Mouse (Mus musculus) myocyte (in vitro differentiated cells): ENCODE measurements around the gene Tctex1d2.

ENCODE experiments used
- E2F4 ChIP-seq: IDR thresholded peaks from one replicate; pipeline ENCODE4 v1.6.1; 2011; ENCODE audit warnings: mild to moderate bottlenecking, control low read depth, moderate library complexity; ENCODE audit not compliant: insufficient read depth
- MAX ChIP-seq: IDR thresholded peaks from one replicate; pipeline ENCODE4 v1.6.1; 2011; ENCODE audit warnings: low read depth, mild to moderate bottlenecking, control low read depth
- POLR2A ChIP-seq: IDR thresholded peaks from one replicate; pipeline ENCODE4 v1.6.1; 2011; ENCODE audit warnings: low read depth, mild to moderate bottlenecking, control low read depth, moderate library complexity; ENCODE audit not compliant: insufficient read length
- POLR2AphosphoS2 ChIP-seq: IDR thresholded peaks from one replicate; pipeline ENCODE4 v1.6.1; 2011; ENCODE audit warnings: low read depth, control low read depth; ENCODE audit not compliant: insufficient read length
- REST ChIP-seq: IDR thresholded peaks from one replicate; pipeline ENCODE4 v1.6.1; 2011; ENCODE audit warnings: mild to moderate bottlenecking, control low read depth, moderate library complexity; ENCODE audit not compliant: insufficient read depth, insufficient read length
- SRF ChIP-seq: IDR thresholded peaks from one replicate; pipeline ENCODE4 v1.6.1; 2011; ENCODE audit warnings: low read depth; ENCODE audit not compliant: control insufficient read depth, insufficient read length

DNA sequence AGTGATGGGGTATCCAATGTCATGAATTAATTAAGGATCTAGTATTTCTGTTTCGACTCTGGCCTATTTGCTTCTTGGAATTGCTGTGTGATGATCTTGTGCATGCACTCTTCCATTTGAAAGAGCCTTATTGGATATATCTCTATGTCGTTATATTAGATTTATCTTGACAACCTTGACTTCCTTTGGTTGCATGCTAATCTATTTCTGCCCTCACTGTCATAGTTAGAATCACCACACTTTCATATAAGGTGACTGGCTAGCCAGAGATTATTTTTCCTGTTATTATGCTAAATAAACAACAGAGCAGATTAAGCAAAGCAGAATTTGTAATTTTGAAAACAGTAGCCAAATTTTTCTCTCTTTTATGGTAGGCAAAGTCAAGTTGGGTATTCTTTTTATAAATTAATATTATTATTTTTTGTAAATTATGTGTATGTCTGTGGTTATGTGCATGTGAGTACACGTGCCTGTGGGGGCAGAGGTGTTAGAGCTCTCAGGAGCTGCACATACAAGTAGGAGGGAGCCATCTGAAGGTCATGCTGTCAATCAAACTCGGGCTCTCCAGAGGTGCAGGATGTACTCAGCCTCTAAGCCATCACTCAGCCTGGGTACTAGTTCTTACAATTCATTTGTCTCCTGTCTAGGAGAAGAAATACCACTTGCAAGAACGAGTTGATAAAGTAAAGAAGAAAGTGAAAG, 50.1 kb downstream of the Tctex1d2 start:
- TF ChIP-seq POLR2A = no peak
- no peak for TF ChIP-seq POLR2AphosphoS2
- no peak for TF ChIP-seq E2F4
- TF ChIP-seq MAX = no peak
- no peak for TF ChIP-seq SRF
- TF ChIP-seq REST = no peak
